ENCODE assay signal across 8 mouse cellular contexts in genomic region chr7:130645332-130645993, GRCm38 (mm10).
DNase-seq lines count a peak whose midpoint lies in the region; ATAC-seq and TF ChIP-seq lines count a peak whose summit lies in the region.

No protein-coding gene starts in this region.

- no peak for TF ChIP-seq CTCF in Patski (IDR thresholded peaks at IDR 0.05)
- no peak for TF ChIP-seq CTCF in forebrain, postnatal 0 days (IDR thresholded peaks at IDR 0.05; ENCODE audit: low read depth)

- POLR2A ChIA-PET in Patski (lab: Charles Lee): interaction anchor here (1.1 kb wide), 1 partner anchor 12 kb away, joined by 4 read pairs; no protein-coding TSS in a partner anchor

- no peak for TF ChIP-seq POLR2A in limb, embryonic 14.5 days (IDR thresholded peaks at IDR 0.05; ENCODE audit: borderline replicate concordance, extremely low read depth, insufficient read depth, insufficient read length)

- WGBS in forebrain, postnatal 0 days: 22% methylated on average over 15 of the region's 15 CpGs
- 7% methylated on average over 15 of the region's 15 CpGs for WGBS in limb, embryonic 14.5 days
- WGBS in neural tube, embryonic 13.5 days: 15% methylated on average over 15 of the region's 15 CpGs

- peak overlapping the region; percentile 37 for H3K4me3 ChIP-seq in forebrain, postnatal 0 days (ENCODE audit: low read depth, low read length)
- peak overlapping the region; percentile 69 for H3K4me3 ChIP-seq in limb, embryonic 14.5 days (replicated peaks; ENCODE audit: low read length)
- H3K4me3 ChIP-seq in neural tube, embryonic 13.5 days: peak overlapping the region; percentile 55

- in situ Hi-C loops in Patski (cut with MboI; ENCODE audit: low pct_unique_long_range_greater_than_20kb): no loop called here

- H3K27ac ChIP-seq in forebrain, postnatal 0 days (ENCODE audit: low read depth, low read length): no peak overlapping the region
- peak overlapping the region; percentile 94 for H3K27ac ChIP-seq in limb, embryonic 14.5 days (replicated peaks; ENCODE audit: low read depth, low read length)
- H3K27ac ChIP-seq in neural tube, embryonic 13.5 days (replicated peaks): peak overlapping the region; percentile 86

- peak; percentile 71 to 74 for DNase-seq in kidney, adult 8-10 months
- DNase-seq in kidney, postnatal 10 days: no peak
- DNase-seq in Patski (ENCODE audit: low read depth, low spot score): no peak
- no peak for DNase-seq in forebrain, postnatal 0 days
- peak; percentile 68 for DNase-seq in limb, embryonic 14.5 days (ENCODE audit: low spot score)
- DNase-seq in layer of hippocampus, postnatal 25 days (ENCODE audit: extremely low spot score in 1 of 2, low spot score in 1 of 2): no peak
- no peak for DNase-seq in urinary bladder, adult 2 months (ENCODE audit: low spot score)

- CTCF ChIA-PET in Patski (lab: Charles Lee): interaction anchor here (1.0 to 1.5 kb wide), 4 partner anchors 10 to 118 kb away, joined by 3 to 4 read pairs (median 4); no protein-coding TSS in a partner anchor

- no peaks in the 10 kb centered on the region for H3K36me3 ChIP-seq in forebrain, postnatal 0 days (ENCODE audit: insufficient read depth)
- H3K36me3 ChIP-seq in limb, embryonic 14.5 days (ENCODE audit: control insufficient read depth, insufficient read depth, low read length): no peaks in the 10 kb centered on the region
- no peaks in the 10 kb centered on the region for H3K36me3 ChIP-seq in neural tube, embryonic 13.5 days

- ATAC-seq in Patski: peak; percentile 24
- ATAC-seq in forebrain, postnatal 0 days: no peak
- ATAC-seq in limb, embryonic 14.5 days (ENCODE audit: low FRiP score, low read depth): peak; percentile 72
- ATAC-seq in neural tube, embryonic 13.5 days (ENCODE audit: low read depth): no peak

- no peaks in the 10 kb centered on the region for H3K9me3 ChIP-seq in forebrain, postnatal 0 days (ENCODE audit: low read length)
- no peaks in the 10 kb centered on the region for H3K9me3 ChIP-seq in limb, embryonic 14.5 days (ENCODE audit: control insufficient read depth, low read length)
- no peaks in the 10 kb centered on the region for H3K9me3 ChIP-seq in neural tube, embryonic 13.5 days

- peaks cover 5% of the 10 kb centered on the region; the same call in 1 of the 2 replicates for H3K4me1 ChIP-seq in forebrain, postnatal 0 days (ENCODE audit: insufficient read depth)
- peaks cover 23% of the 10 kb centered on the region for H3K4me1 ChIP-seq in limb, embryonic 14.5 days (ENCODE audit: control insufficient read depth, insufficient read depth, low read length)
- peaks cover 46% of the 10 kb centered on the region for H3K4me1 ChIP-seq in neural tube, embryonic 13.5 days (replicated peaks)

- peak overlapping the region; percentile 98 for H3K4me2 ChIP-seq in forebrain, postnatal 0 days (ENCODE audit: low read depth)
- H3K4me2 ChIP-seq in limb, embryonic 14.5 days (replicated peaks; ENCODE audit: low read depth, low read length, severe bottlenecking): peak overlapping the region; percentile 94
- H3K4me2 ChIP-seq in neural tube, embryonic 13.5 days: peak overlapping the region; percentile 97

- H3K9ac ChIP-seq in forebrain, postnatal 0 days: peak overlapping the region; percentile 40; the same call in 1 of the 2 replicates
- H3K9ac ChIP-seq in limb, embryonic 14.5 days (ENCODE audit: low read depth, low read length, severe bottlenecking): peak overlapping the region; percentile 89
- peak overlapping the region; percentile 76 for H3K9ac ChIP-seq in neural tube, embryonic 13.5 days

- H3K27me3 ChIP-seq in Patski: no peaks in the 10 kb centered on the region
- peaks cover 9% of the 10 kb centered on the region for H3K27me3 ChIP-seq in forebrain, postnatal 0 days (ENCODE audit: insufficient read depth, low read length)
- H3K27me3 ChIP-seq in limb, embryonic 14.5 days (ENCODE audit: control insufficient read depth, insufficient read depth, low read length): no peaks in the 10 kb centered on the region
- 0 out of 2 replicates have a peak, but pooled peaks cover 9% of the 10 kb centered on the region for H3K27me3 ChIP-seq in neural tube, embryonic 13.5 days

Comparison
In these comparisons a context has a peak if more than half of its experiments do, and no peak if none do; other contexts are left out.
1. DNase-seq: peak in kidney, adult 8-10 months (2 of 2) and limb, embryonic 14.5 days (single experiment); none in kidney, postnatal 10 days (single experiment), Patski (single experiment), forebrain, postnatal 0 days (single experiment), layer of hippocampus, postnatal 25 days (0 of 2) and urinary bladder, adult 2 months (single experiment).
2. ATAC-seq: peak in Patski (single experiment) and limb, embryonic 14.5 days (single experiment); none in forebrain, postnatal 0 days (single experiment) and neural tube, embryonic 13.5 days (single experiment).
3. Peak in every context shown above with its lines, with median percentiles within 50 percentile points of each other: H3K4me2 ChIP-seq, H3K4me3 ChIP-seq and H3K9ac ChIP-seq.